Mouse (Mus musculus) limb, embryonic 13.5 days (tissue): ENCODE results near the gene Ppfibp1. TPM values are rescaled to one million over a fixed set of nuclear protein-coding genes. Genes with fewer than 3 reads are reported as not detected.

Experiments used
- ATAC-seq: fragments of 200-750 bp; cut with Nextera tagmentation; 2 replicates; pipeline ENCODE4 v1.8.0; 2017; ENCODE audit warnings: low read depth, moderate number of reproducible peaks, moderate TSS enrichment; ENCODE audit not compliant: low FRiP score
- H3K27ac ChIP-seq: fragments of 300-500 bp; sonication (generic); 2 replicates; pipeline ENCODE4 v1.5.1; 2015; ENCODE audit warnings: inconsistent platforms, mild to moderate bottlenecking, moderate library complexity
- H3K27me3 ChIP-seq: fragments of 300-500 bp; sonication (generic); 2 replicates; pipeline ENCODE4 v1.6.1; 2015; ENCODE audit warnings: mild to moderate bottlenecking, inconsistent platforms
- H3K36me3 ChIP-seq: fragments of 300-500 bp; sonication (generic); 2 replicates; pipeline ENCODE4 v1.6.1; 2015; ENCODE audit warnings: inconsistent platforms, mild to moderate bottlenecking, moderate library complexity
- H3K4me1 ChIP-seq: fragments of 300-500 bp; sonication (generic); 2 replicates; pipeline ENCODE4 v1.6.1; 2015; ENCODE audit warnings: inconsistent platforms
- H3K4me2 ChIP-seq: fragments of 300-500 bp; sonication (generic); replicated peaks from 2 replicates; pipeline ENCODE4 v1.6.1; 2015; ENCODE audit warnings: inconsistent platforms, mild to moderate bottlenecking, moderate library complexity
- H3K4me3 ChIP-seq: fragments of 300-500 bp; sonication (generic); 2 replicates; pipeline ENCODE4 v1.5.1; 2015; ENCODE audit warnings: moderate library complexity, mild to moderate bottlenecking, inconsistent platforms
- H3K9ac ChIP-seq: fragments of 300-500 bp; sonication (generic); 2 replicates; pipeline ENCODE4 v1.6.1; 2015; ENCODE audit warnings: mild to moderate bottlenecking, inconsistent platforms
- H3K9me3 ChIP-seq: fragments of 300-500 bp; sonication (generic); 2 replicates; pipeline ENCODE4 v1.6.1; 2016; ENCODE audit warnings: inconsistent platforms
- WGBS: fragments of 180-500 bp; shearing (Covaris S2); methylation state at CpG from one replicate; pipeline ENCODE4 v1.1.7; 2015; 5-methylcytosine and 5-hydroxymethylcytosine counted together
- polyA plus RNA-seq: library from polyadenylated mRNA; unstranded; fragments of >200 nt; fragmentation: Nextera tagmentation; extraction: Ambion mirVana; gene quantifications from 2 replicates; pipeline ENCODE4 v1.2.1, GENCODE M21; 2015

Gene Ppfibp1
- polyA plus RNA-seq, 1 experiment from 2014 or later = 68.5 TPM

DNA sequence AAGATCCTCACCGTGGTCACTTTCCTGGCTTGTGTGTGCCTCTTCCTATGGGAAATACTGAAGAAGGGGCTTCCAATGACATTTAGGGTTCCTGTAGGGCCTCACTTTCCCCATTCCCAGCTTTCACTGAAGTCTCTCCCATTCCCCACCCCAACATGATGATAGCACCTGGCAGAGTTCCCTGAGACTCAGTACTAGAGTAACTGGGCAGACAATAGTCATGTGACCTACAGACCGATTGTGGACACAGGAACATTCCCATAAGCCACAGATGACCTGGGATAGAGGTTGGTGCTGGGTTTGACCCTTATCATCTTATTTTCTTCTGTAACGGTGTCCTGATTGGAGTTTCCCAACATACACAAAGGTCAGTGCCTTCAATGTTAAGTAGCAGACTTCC, 4.1 kb upstream of the Ppfibp1 start:
- peaks cover 18% of the 10 kb centered on the region for H3K4me1 ChIP-seq
- no peak overlapping the region for H3K27ac ChIP-seq
- H3K4me2 ChIP-seq = no peak overlapping the region
- no peaks in the 10 kb centered on the region for H3K36me3 ChIP-seq
- no peak for ATAC-seq
- no peak overlapping the region for H3K4me3 ChIP-seq
- WGBS = 83% methylated on average over 3 of the region's 3 CpGs
- H3K9ac ChIP-seq = no peak overlapping the region
- H3K9me3 ChIP-seq = no peaks in the 10 kb centered on the region
- no peaks in the 10 kb centered on the region for H3K27me3 ChIP-seq

- no peak for ATAC-seq
Measured at GRCm38 (mm10) chr6:146884851-146885250, 3.4 kb upstream of the Ppfibp1 start.

DNA sequence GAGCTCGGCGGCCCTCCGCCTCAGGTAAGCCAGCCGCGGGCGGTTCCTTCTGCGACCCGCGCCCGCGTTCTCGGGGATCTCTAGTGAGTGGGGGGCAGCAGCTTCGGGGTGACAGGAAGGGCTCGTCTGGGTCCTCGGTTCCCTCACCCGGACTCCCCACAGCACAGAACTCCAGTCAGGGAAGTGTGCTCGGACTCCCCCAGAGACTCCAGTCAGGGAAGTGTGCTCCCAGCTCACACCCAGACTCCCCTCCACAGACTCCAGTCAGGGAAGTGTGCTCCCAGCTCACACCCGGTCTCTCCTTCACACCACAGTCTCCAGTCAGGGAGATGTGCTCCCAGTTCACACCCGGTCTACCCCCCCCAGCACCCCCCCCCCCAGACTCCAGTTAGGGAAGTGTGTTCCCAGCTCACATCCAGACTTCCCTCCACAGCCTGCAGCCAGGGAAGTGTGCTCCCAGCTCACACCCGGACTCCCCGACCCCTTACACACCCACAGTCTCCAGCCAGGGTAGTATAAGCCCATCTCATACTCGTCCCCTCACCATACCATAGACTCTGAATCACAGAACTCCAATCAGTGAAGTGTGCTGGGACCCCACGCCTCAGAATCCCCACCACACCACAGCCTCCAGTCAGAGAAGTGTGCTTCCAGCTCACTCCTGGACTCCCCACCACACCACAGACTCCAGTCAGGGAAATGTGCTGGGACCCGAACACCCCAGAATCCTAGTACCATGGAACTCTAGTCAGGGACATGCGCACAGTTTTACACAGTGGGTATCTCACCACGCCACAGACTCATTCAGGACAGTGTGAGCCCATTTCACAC, 588 bp downstream of the Ppfibp1 start:
- 8% methylated on average over 25 of the region's 26 CpGs for WGBS
- Histone ChIP-seq H3K9me3 (no peaks in the 10 kb centered on the region), H3K4me1 (peaks cover 52% of the 10 kb centered on the region), H3K4me3 (peak overlapping the region; percentile 81), H3K9ac (peak overlapping the region; percentile 86), H3K36me3 (no peaks in the 10 kb centered on the region; the same call in 1 of the 2 replicates), H3K4me2 (peak overlapping the region; percentile 78), H3K27me3 (no peaks in the 10 kb centered on the region), H3K27ac (peak overlapping the region; percentile 77)
- ATAC-seq = peak; percentile 70

More at GRCm38 (mm10) chr6:146884851-146885250, 3.4 kb upstream of the Ppfibp1 start:
- H3K27me3 ChIP-seq = no peaks in the 10 kb centered on the region
- H3K4me1 ChIP-seq = peaks cover 24% of the 10 kb centered on the region
- no peaks in the 10 kb centered on the region for H3K36me3 ChIP-seq
- WGBS = 24% methylated on average over 4 of the region's 4 CpGs
- H3K9ac ChIP-seq = no peak overlapping the region
- H3K27ac ChIP-seq = no peak overlapping the region
- no peak overlapping the region for H3K4me3 ChIP-seq
- no peak overlapping the region for H3K4me2 ChIP-seq
- no peaks in the 10 kb centered on the region for H3K9me3 ChIP-seq

DNA sequence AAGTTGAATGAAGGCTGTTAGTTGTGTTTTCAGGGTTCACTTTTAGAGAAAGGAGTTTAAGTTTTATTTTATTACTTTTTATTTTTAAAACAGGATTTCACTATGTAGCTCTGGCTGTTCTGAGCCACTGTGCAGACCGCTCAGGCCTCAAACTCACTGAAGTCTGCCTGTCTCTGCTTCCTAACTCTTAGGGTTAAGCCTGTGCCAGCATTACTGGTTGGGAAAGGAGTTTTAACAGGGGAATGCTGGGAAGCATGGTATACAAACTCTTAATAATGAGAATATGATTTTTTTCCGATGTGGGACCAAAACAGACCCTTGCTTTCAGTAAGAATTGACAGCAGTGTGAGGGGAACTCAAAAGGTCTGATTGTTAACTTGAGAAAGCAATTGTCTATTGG, 1.9 kb downstream of the Ppfibp1 start:
- H3K9me3 ChIP-seq = no peaks in the 10 kb centered on the region
- H3K4me1 ChIP-seq = peaks cover 53% of the 10 kb centered on the region
- H3K27me3 ChIP-seq = no peaks in the 10 kb centered on the region
- H3K36me3 ChIP-seq = no peaks in the 10 kb centered on the region; the same call in 1 of the 2 replicates
- H3K4me2 ChIP-seq = peak overlapping the region; percentile 78
- 53% methylated on average over 2 of the region's 2 CpGs for WGBS
- peak overlapping the region; percentile 81 for H3K4me3 ChIP-seq
- peak overlapping the region; percentile 86; the same call in 1 of the 2 replicates for H3K9ac ChIP-seq
- H3K27ac ChIP-seq = peak overlapping the region; percentile 70
- no peak for ATAC-seq

GRCm38 (mm10) chr6:146890633-146891032, 2.3 kb downstream of the Ppfibp1 start:
- Histone ChIP-seq H3K9me3 (no peaks in the 10 kb centered on the region), H3K36me3 (no peaks in the 10 kb centered on the region; the same call in 1 of the 2 replicates), H3K4me2 (peak overlapping the region; percentile 78), H3K27ac (peak overlapping the region; percentile 70), H3K4me3 (peak overlapping the region; percentile 81), H3K27me3 (no peaks in the 10 kb centered on the region), H3K9ac (peak overlapping the region; percentile 86), H3K4me1 (peaks cover 53% of the 10 kb centered on the region)
- ATAC-seq = no peak

- Histone ChIP-seq H3K27ac (peak overlapping the region; percentile 75; the same call in 1 of the 2 replicates), H3K4me3 (no peak overlapping the region), H3K4me2 (no peak overlapping the region), H3K9me3 (no peaks in the 10 kb centered on the region), H3K27me3 (no peaks in the 10 kb centered on the region), H3K9ac (no peak overlapping the region), H3K36me3 (no peaks in the 10 kb centered on the region; the same call in 1 of the 2 replicates), H3K4me1 (peaks cover 49% of the 10 kb centered on the region)
- peak; percentile 79; the same call in 1 of the 2 replicates for ATAC-seq
- WGBS = 50% methylated on average over 2 of the region's 2 CpGs
Measured at GRCm38 (mm10) chr6:146893890-146894289, 5.6 kb downstream of the Ppfibp1 start.

- Histone ChIP-seq H3K36me3 (peaks cover 9% of the 10 kb centered on the region; the same call in 1 of the 2 replicates), H3K4me1 (peaks cover 16% of the 10 kb centered on the region), H3K4me3 (no peak overlapping the region), H3K9ac (no peak overlapping the region), H3K27me3 (no peaks in the 10 kb centered on the region), H3K4me2 (no peak overlapping the region), H3K9me3 (no peaks in the 10 kb centered on the region), H3K27ac (no peak overlapping the region)
- WGBS = 83% methylated on average over 6 of the region's 6 CpGs
- ATAC-seq = no peak
Measured at GRCm38 (mm10) chr6:146898709-146899108, 10.4 kb downstream of the Ppfibp1 start.

GRCm38 (mm10) chr6:146899647-146900046, 11.4 kb downstream of the Ppfibp1 start:
- Histone ChIP-seq H3K27ac (no peak overlapping the region), H3K4me1 (peaks cover 10% of the 10 kb centered on the region), H3K9ac (no peak overlapping the region), H3K4me3 (no peak overlapping the region), H3K9me3 (no peaks in the 10 kb centered on the region), H3K4me2 (no peak overlapping the region), H3K36me3 (peaks cover 9% of the 10 kb centered on the region; the same call in 1 of the 2 replicates), H3K27me3 (no peaks in the 10 kb centered on the region)
- ATAC-seq = no peak
- 78% methylated on average over 2 of the region's 2 CpGs for WGBS

GRCm38 (mm10) chr6:146901929-146902328, 13.6 kb downstream of the Ppfibp1 start:
- H3K36me3 ChIP-seq = peaks cover 9% of the 10 kb centered on the region; the same call in 1 of the 2 replicates
- no peak overlapping the region for H3K27ac ChIP-seq
- H3K27me3 ChIP-seq = no peaks in the 10 kb centered on the region
- WGBS = 92% methylated on average over 4 of the region's 4 CpGs
- no peak for ATAC-seq
- H3K9ac ChIP-seq = no peak overlapping the region
- H3K9me3 ChIP-seq = no peaks in the 10 kb centered on the region
- H3K4me1 ChIP-seq = peaks cover 15% of the 10 kb centered on the region
- H3K4me2 ChIP-seq = no peak overlapping the region
- H3K4me3 ChIP-seq = no peak overlapping the region

- no peak overlapping the region for H3K9ac ChIP-seq
- no peak overlapping the region for H3K27ac ChIP-seq
- H3K4me1 ChIP-seq = peaks cover 12% of the 10 kb centered on the region
- no peaks in the 10 kb centered on the region for H3K27me3 ChIP-seq
- 91% methylated on average over 2 of the region's 2 CpGs for WGBS
- no peak for ATAC-seq
- no peaks in the 10 kb centered on the region for H3K9me3 ChIP-seq
- H3K36me3 ChIP-seq = peaks cover 9% of the 10 kb centered on the region; the same call in 1 of the 2 replicates
- no peak overlapping the region for H3K4me2 ChIP-seq
- H3K4me3 ChIP-seq = no peak overlapping the region
Measured at GRCm38 (mm10) chr6:146903632-146904031, 15.3 kb downstream of the Ppfibp1 start.

- Histone ChIP-seq H3K36me3 (peaks cover 9% of the 10 kb centered on the region; the same call in 1 of the 2 replicates), H3K9ac (no peak overlapping the region)
- WGBS = 89% methylated on average over 3 of the region's 3 CpGs
Measured at GRCm38 (mm10) chr6:146904707-146905106, 16.4 kb downstream of the Ppfibp1 start.

DNA sequence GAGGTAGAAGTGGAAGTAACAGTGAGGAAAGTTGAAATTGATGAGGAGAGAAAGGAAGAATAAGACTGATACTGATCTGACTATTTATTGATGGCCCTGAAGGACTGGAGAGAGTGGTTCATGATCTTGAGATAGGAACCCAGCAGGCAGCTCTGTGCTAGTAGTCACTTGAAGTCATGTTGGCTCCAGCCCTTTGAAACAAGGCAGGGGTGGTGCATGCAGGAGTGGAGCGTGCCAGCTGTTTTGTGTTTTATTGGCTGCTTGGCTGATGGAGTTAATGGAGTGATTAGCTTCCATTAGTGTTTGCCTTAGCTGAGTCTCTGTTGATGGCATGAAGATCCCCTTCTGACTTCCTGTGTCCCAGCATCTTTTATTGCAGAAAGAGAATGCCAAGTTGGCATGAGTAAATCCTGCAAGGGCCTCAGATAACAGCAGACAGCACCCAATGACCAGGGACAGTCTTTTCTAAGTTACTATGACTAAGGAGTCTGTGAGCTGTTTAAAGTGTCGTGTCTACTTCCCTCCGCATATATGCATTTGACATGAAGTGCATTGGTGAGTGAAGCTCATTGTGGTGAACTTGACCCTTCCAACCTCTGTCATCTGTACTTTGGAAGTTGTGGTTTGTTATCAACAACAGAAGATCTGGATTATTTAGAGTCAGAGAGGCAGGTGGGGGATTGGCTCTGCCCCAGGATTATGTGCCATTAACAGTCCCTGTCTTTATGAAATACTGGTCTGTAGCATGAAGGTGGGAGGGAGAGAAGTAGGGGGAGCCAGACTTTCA, 17.9 kb downstream of the Ppfibp1 start:
- ATAC-seq = no peak
- peaks cover 8% of the 10 kb centered on the region for H3K36me3 ChIP-seq
- WGBS = 71% methylated on average over 3 of the region's 3 CpGs

More at GRCm38 (mm10) chr6:146904707-146905106, 16.4 kb downstream of the Ppfibp1 start:
- H3K4me1 ChIP-seq = peaks cover 11% of the 10 kb centered on the region; the same call in 1 of the 2 replicates
- H3K9me3 ChIP-seq = no peaks in the 10 kb centered on the region
- H3K27ac ChIP-seq = no peak overlapping the region
- no peak overlapping the region for H3K4me2 ChIP-seq
- H3K27me3 ChIP-seq = no peaks in the 10 kb centered on the region
- no peak overlapping the region for H3K4me3 ChIP-seq
- ATAC-seq = no peak

More for the DNA sequence above, 17.9 kb downstream of the Ppfibp1 start:
- H3K27ac ChIP-seq = no peak overlapping the region
- H3K4me1 ChIP-seq = peaks cover 17% of the 10 kb centered on the region; the same call in 1 of the 2 replicates
- H3K4me3 ChIP-seq = no peak overlapping the region
- no peak overlapping the region for H3K4me2 ChIP-seq
- H3K9ac ChIP-seq = no peak overlapping the region
- H3K9me3 ChIP-seq = no peaks in the 10 kb centered on the region
- H3K27me3 ChIP-seq = no peaks in the 10 kb centered on the region
